Mouse (Mus musculus) adrenal gland, postnatal 14 days (tissue): ENCODE results near the gene Tdo2. TPM values are rescaled to one million over a fixed set of nuclear protein-coding genes. Genes with fewer than 3 reads are reported as not detected.

Experiments
- DNase-seq: peaks from one replicate; pipeline ENCODE4 v3.0.0; 2021; ENCODE audit warnings: mixed read lengths
- total RNA-seq: library from RNA; stranded (reverse); gene quantifications from 2 replicates; pipeline ENCODE4 v1.2.3, GENCODE M21; 2021

The Tdo2 gene
- total RNA-seq, 1 experiment from 2014 or later = 103 TPM

GRCm38 (mm10) chr3:81943097-81943496 is 32.9 kb downstream of the Tdo2 start:
- no peak for DNase-seq

GRCm38 (mm10) chr3:81942341-81942740 is 33.7 kb downstream of the Tdo2 start:
- DNase-seq = no peak

GRCm38 (mm10) chr3:81938924-81939323 is 37.1 kb downstream of the Tdo2 start:
- peak; percentile 48 for DNase-seq

- no peak for DNase-seq
Observed at GRCm38 (mm10) chr3:81933348-81933747, 42.7 kb downstream of the Tdo2 start.

GRCm38 (mm10) chr3:81932141-81933101 is 43.6 kb downstream of the Tdo2 start, which contains the start of gene Ctso:
Gene Ctso, plus strand, starts transcription at chr3:81932601.
- peak; percentile 94 for DNase-seq

- DNase-seq = no peak
Observed at GRCm38 (mm10) chr3:81931695-81932094, 44.3 kb downstream of the Tdo2 start.

GRCm38 (mm10) chr3:81929073-81929472 is 46.9 kb downstream of the Tdo2 start:
- DNase-seq = no peak

GRCm38 (mm10) chr3:81926764-81927325 is 49.2 kb downstream of the Tdo2 start:
- DNase-seq = no peak

- no peak for DNase-seq
Observed at GRCm38 (mm10) chr3:81925856-81926255, 50.1 kb downstream of the Tdo2 start.

GRCm38 (mm10) chr3:81924931-81925330 is 51.1 kb downstream of the Tdo2 start:
- DNase-seq = peak; percentile 61

- DNase-seq = no peak
Observed at GRCm38 (mm10) chr3:81922910-81923309, 53.1 kb downstream of the Tdo2 start.

GRCm38 (mm10) chr3:81919681-81920080 is 56.3 kb downstream of the Tdo2 start:
- DNase-seq = no peak

GRCm38 (mm10) chr3:81918215-81918614 is 57.8 kb downstream of the Tdo2 start:
- no peak for DNase-seq

- DNase-seq = no peak
Observed at GRCm38 (mm10) chr3:81917354-81917935, 58.6 kb downstream of the Tdo2 start.

- no peak for DNase-seq
Observed at GRCm38 (mm10) chr3:81916030-81916686, 59.8 kb downstream of the Tdo2 start.

GRCm38 (mm10) chr3:81910286-81911036 is 65.5 kb downstream of the Tdo2 start:
- no peak for DNase-seq

Other genes with a start within 250 kb of the Tdo2 start
- gene Ctso, start 43.6 kb downstream of the Tdo2 start, total RNA-seq = 39.4 and 40.7 TPM in 2 replicates
- gene Asic5, start 6.1 kb upstream of the Tdo2 start, total RNA-seq = 2.0 TPM in 1 of 2 replicates, not detected in the other
- 12.5 and 13.7 TPM in 2 replicates for gene Gucy1b1, start 98.5 kb upstream of the Tdo2 start, total RNA-seq
- gene Gucy1a1, start 169.6 kb upstream of the Tdo2 start, total RNA-seq = 31.6 and 39.5 TPM in 2 replicates